8 mouse cellular contexts compared by ENCODE assay signal in genomic region chr13:49320040-49320439, GRCm38 (mm10). TPM values are rescaled to one million over a fixed set of nuclear protein-coding genes. Genes with fewer than 3 reads are reported as not detected.
DNase-seq lines count a peak whose midpoint lies in the region; ATAC-seq lines count a peak whose summit lies in the region.

Gene Fgd3, minus strand, starts transcription at chr13:49320311.

- no peaks in the 10 kb centered on the region for H3K36me3 ChIP-seq in liver, embryonic 12.5 days
- H3K36me3 ChIP-seq in heart, embryonic 11.5 days (ENCODE audit: control insufficient read depth, insufficient read depth, low read length), result no peaks in the 10 kb centered on the region

- H3K4me2 ChIP-seq in liver, embryonic 12.5 days, result 0 out of 2 replicates have a peak within 1 kb of the TSS, but pooled peaks have one; percentile 3
- peak within 1 kb of the TSS; percentile 52 for H3K4me2 ChIP-seq in heart, embryonic 11.5 days

- H3K27me3 ChIP-seq in liver, embryonic 12.5 days (replicated peaks), result peaks cover 10% of the 10 kb centered on the region; the same call in 1 of the 2 replicates
- no peaks in the 10 kb centered on the region for H3K27me3 ChIP-seq in heart, embryonic 11.5 days (ENCODE audit: control insufficient read depth, insufficient read depth, low read length)

- H3K27ac ChIP-seq in liver, embryonic 12.5 days, result no peak within 1 kb of the TSS
- no peak within 1 kb of the TSS for H3K27ac ChIP-seq in heart, embryonic 11.5 days (ENCODE audit: low read depth, low read length)

- H3K4me3 ChIP-seq in liver, embryonic 12.5 days, result 0 out of 2 replicates have a peak within 1 kb of the TSS, but pooled peaks have one; percentile 2
- H3K4me3 ChIP-seq in heart, embryonic 11.5 days (ENCODE audit: low read depth, low read length), result no peak within 1 kb of the TSS

- no peak for DNase-seq in liver
- peak; percentile 58 for DNase-seq in brain, embryonic 18.5 days (ENCODE audit: low read depth, low spot score)
- peak; percentile 33 to 47 for DNase-seq in kidney, postnatal 36 days
- DNase-seq in right cerebral cortex, postnatal 14 days, result peak; percentile 68
- no peak for DNase-seq in urinary bladder, postnatal 25 days (ENCODE audit: low spot score)

- H3K4me1 ChIP-seq in liver, embryonic 12.5 days, result peaks cover 4% of the 10 kb centered on the region; the same call in 1 of the 2 replicates
- H3K4me1 ChIP-seq in heart, embryonic 11.5 days (ENCODE audit: control insufficient read depth, insufficient read depth, low read length), result peaks cover 8% of the 10 kb centered on the region; the same call in 1 of the 2 replicates

- WGBS in liver, embryonic 12.5 days (ENCODE audit: insufficient replicate concordance), result 23% methylated on average over 10 of the region's 10 CpGs
- WGBS in heart, embryonic 11.5 days (ENCODE audit: insufficient replicate concordance), result 8% methylated on average over 10 of the region's 10 CpGs

- no peak for ATAC-seq in liver, embryonic 12.5 days
- no peak for ATAC-seq in heart, embryonic 11.5 days (replicated peaks; ENCODE audit: insufficient number of reproducible peaks, low FRiP score, low TSS enrichment)
- ATAC-seq in megakaryocyte progenitor cell, adult 5-6 weeks (replicated peaks; ENCODE audit: poor library complexity), result peak; percentile 49; the same call in 1 of the 2 replicates

- H3K9ac ChIP-seq in liver, embryonic 12.5 days, result no peak within 1 kb of the TSS
- H3K9ac ChIP-seq in heart, embryonic 11.5 days (ENCODE audit: low read depth, low read length), result peak within 1 kb of the TSS; percentile 30; the same call in 1 of the 2 replicates

- H3K9me3 ChIP-seq in liver, embryonic 12.5 days (replicated peaks), result no peaks in the 10 kb centered on the region
- no peaks in the 10 kb centered on the region for H3K9me3 ChIP-seq in heart, embryonic 11.5 days (replicated peaks; ENCODE audit: control insufficient read depth, low read length)

RNA-seq across cellular contexts. Expression of gene Fgd3, which starts in this region (rescaled TPM):
- polyA plus RNA-seq in liver, embryonic 12.5 days (2016; fragmentation: Nextera tagmentation; extraction: Ambion mirVana), result 0.32 and 0.49 TPM in 2 replicates
- polyA plus RNA-seq in heart, embryonic 11.5 days (2014; fragmentation: Nextera tagmentation; extraction: Ambion mirVana), result 0.10 and 0.64 TPM in 2 replicates
- total RNA-seq in megakaryocyte progenitor cell, adult 5-6 weeks (2015), result 3.4 and 4.1 TPM in 2 replicates
- 8.6 and 9.3 TPM in 2 replicates for total RNA-seq in megakaryocyte progenitor cell, adult 5-6 weeks (2017)

Comparison
In these comparisons a context has a peak if more than half of its experiments do, and no peak if none do; other contexts are left out.
1. DNase-seq: peak in brain, embryonic 18.5 days (single experiment), kidney, postnatal 36 days (2 of 2) and right cerebral cortex, postnatal 14 days (single experiment); none in liver (single experiment) and urinary bladder, postnatal 25 days (single experiment).